Mouse (Mus musculus) lung, adult 18-20 months (tissue): ENCODE measurements around the gene Lbhd2.

Experiments used
- DNase-seq, 2 experiments: peaks; one replicate each; pipeline ENCODE4 v3.0.0; 2022; ENCODE audit warnings: mixed read lengths in 2 of 2

The Lbhd2 gene

DNA sequence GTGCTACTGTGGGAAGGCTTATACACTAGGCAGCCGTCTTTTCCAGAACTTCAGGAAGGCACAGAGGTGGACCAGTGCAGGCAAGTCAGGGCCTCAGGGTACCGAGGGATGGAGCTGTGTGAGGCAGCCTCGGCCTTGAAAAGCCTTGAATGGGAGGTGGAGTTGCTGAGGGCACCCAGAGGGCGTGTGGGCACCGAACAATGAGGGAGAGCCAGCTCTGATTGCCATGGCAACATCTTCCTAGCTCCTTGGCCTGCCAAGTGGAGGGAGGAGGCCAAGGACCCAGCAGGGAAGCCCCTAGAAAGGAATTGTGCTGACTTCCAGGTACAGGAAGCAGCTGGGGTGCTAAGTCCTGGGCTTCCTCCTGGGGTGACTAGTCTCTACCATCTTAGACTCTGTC lies 3.0 kb downstream of the Lbhd2 start:
- DNase-seq: no peak

GRCm38 (mm10) chr12:111411631-111412355 lies 5.2 kb downstream of the Lbhd2 start:
- no peak for DNase-seq

DNA sequence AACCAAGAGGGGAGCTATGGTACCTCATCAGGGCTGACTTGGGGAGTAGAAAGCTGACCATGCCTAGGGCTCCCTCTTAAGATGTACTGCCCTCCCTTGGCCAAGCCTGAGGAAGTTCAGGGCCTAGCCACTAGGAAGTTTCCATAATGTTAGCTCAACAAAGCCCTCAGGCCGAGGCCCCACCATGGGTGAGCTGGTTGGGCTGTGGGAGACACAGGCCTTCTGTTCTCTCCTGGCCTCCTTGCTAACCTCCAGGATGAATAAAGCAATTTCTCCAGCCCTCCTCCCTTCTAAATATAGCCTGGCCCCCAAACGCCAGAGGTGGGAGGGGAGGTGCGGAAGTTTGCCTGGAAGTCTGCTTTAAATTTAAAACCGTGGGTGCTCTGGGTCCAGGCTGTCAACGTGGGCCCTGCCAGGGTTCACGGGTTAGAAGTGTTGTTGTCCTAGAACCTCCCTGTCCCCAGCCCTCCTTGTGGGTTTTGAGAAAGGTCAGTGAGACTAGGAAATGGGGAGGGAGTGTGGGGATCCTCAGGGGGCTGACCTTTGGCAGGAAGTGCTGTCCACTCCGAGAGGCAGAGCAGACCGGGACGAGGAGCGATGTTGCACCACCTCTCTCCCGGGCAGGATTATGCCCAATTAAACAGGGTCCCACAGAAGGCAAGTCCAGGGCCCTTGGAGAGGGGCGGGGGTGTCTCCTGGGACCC lies 6.1 kb downstream of the Lbhd2 start:
- DNase-seq: peak in 1 of 2 experiments; percentile 28

GRCm38 (mm10) chr12:111413300-111413699 lies 6.7 kb downstream of the Lbhd2 start:
- peak; percentile 88 to 92 for DNase-seq

- peak in 1 of 2 experiments; percentile 39 for DNase-seq
Observed at GRCm38 (mm10) chr12:111416921-111417779, 10.5 kb downstream of the Lbhd2 start, which contains the start of gene Exoc3l4. Gene Exoc3l4 (plus strand): TSS chr12:111417017.

GRCm38 (mm10) chr12:111419918-111420317 lies 13.3 kb downstream of the Lbhd2 start:
- no peak for DNase-seq

DNA sequence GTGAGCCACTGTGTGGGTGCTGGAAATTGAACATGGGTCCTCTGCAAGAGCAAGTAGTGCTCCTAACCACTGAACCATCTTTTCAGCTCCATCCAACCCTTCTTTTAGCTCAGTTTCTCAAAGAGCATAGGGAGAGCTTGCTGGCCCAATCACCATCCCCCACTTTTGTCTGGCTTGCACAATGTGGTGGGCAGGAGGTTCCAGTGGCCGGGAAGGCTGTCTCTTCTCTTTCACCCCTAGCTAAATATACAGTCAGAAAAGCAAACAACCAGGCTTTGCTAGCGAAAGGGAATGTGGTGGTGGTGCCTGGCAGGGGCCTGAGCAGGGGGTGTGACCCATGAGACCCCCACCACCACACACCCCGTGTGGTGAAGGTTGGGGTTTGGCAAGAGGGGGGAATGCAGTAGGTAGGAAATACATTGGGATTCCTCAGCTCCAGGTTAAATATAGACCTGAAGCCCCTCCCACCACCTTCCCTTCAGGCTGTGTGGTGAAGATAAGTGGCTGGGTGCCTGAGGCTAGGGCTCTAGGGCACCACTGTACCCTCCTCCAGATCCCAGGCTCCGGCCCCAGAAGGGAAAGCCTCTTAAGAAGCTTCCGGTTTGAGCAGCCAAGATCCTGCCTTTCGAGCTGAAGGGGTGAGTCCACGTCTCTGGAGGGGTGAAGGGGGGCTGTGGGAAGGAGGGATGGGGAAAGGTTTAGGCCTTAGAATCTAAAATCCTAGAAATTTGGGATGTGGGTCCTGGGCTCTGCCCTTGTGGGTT lies 14.5 kb downstream of the Lbhd2 start:
- no peak for DNase-seq

DNA sequence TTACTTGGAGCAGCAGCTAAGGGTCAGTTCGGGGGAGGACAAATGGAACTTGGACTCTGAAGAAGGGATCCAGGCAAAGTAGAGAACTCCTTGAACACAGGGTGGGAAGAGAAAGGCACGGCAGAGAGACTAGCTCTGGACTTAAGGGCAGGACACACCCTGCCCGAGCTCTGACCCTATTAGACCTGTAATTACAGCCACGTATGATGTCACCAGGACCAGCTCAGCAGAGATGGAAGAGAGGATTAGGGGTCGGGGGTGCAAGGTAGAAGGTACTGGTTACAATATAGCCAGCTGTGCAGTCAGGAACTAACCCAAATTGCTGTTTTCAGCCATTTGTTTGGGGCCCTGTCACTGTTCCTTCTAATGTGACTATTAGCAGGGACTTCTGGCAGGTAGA lies 16.2 kb downstream of the Lbhd2 start:
- DNase-seq: no peak

- no peak for DNase-seq
Observed at GRCm38 (mm10) chr12:111423570-111424129, 17.0 kb downstream of the Lbhd2 start.

DNA sequence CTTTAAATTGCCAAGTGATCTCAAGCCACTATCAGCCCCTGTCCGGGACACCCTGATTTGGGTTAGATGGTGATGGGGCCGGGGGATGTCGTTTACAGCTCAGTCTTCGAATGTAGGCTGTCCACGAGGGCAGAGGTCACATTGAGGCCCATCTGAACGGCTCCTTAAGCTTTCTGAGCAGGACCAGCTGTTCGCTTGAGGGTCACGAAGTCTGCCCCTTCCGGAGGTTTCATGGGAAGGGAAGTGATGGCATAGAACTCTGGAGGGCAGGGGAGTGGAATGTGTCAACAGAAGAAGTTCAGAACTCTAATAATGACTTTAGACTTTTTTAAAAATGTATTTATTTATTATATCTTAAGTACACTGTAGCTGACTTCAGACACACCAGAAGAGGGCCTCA lies 17.9 kb downstream of the Lbhd2 start:
- no peak for DNase-seq

GRCm38 (mm10) chr12:111425258-111425657 lies 18.6 kb downstream of the Lbhd2 start:
- peak; percentile 80 to 85 for DNase-seq

DNA sequence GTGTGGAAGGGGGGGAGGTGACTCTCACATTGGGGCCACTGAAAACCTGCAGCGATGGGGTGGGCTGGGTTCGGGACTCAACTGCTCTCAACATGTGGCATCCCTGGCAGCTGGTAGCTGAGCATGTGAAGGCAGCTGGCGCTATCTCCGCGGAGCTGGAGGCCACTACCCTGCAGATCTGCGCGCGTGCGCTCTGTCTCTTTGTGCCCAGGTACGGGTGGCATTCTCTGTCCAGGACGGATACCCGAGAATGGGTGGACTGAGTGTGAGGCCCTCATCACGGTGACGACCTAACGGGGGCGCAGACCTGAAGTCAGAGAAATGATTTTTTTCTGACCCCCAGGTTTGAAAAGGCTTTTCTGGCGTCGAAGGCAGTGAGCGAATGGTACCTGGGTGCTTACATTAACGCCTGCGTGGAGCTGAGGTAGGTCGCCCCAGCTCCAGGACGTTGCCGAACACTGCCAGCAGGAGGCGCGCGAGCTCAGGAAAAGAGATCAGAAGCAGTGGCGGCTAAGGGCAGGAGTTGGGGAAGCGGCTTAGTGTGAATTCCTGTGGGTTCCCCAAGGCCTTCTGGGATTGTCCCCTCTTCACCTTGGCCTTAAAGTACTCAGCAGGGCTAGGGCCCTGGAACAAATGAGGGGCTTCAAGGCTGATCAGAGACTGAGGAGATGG lies 19.3 kb downstream of the Lbhd2 start:
- DNase-seq: peak; percentile 89 to 92

DNA sequence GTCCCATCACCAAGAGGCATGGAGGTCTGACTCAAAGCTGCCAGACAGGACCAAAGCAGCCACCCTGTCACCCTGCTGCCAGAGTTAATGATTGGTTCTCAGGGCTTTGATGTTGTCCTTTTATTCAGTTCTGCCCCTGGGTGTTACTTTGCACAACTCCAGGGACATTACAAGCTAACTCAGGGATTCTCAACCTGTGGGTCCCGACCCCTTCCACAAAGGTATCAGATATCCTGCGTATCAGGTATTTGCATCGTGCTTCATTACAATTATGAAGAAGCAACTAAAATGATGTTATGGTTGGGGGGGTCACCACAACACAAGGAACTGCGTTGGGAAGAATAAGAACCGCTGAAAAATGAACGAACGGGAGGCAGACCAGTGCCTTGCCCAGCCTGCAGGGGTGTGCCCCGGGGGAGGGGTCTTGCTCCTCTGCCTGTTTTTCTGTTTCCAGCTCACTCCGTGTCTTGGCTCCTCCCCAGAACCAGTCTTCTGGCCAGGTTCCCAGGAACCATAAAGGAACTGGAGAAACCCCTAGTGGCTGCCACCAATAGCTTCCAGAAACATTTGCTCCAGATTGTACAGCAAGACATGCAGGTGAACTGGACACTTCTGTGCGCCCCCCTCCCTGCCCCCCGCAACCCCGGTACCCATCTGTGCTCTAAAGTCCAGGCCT lies 21.0 kb downstream of the Lbhd2 start:
- DNase-seq: no peak

GRCm38 (mm10) chr12:111428364-111428763 lies 21.8 kb downstream of the Lbhd2 start:
- DNase-seq: no peak

GRCm38 (mm10) chr12:111428961-111429911 lies 22.6 kb downstream of the Lbhd2 start:
- no peak for DNase-seq

DNA sequence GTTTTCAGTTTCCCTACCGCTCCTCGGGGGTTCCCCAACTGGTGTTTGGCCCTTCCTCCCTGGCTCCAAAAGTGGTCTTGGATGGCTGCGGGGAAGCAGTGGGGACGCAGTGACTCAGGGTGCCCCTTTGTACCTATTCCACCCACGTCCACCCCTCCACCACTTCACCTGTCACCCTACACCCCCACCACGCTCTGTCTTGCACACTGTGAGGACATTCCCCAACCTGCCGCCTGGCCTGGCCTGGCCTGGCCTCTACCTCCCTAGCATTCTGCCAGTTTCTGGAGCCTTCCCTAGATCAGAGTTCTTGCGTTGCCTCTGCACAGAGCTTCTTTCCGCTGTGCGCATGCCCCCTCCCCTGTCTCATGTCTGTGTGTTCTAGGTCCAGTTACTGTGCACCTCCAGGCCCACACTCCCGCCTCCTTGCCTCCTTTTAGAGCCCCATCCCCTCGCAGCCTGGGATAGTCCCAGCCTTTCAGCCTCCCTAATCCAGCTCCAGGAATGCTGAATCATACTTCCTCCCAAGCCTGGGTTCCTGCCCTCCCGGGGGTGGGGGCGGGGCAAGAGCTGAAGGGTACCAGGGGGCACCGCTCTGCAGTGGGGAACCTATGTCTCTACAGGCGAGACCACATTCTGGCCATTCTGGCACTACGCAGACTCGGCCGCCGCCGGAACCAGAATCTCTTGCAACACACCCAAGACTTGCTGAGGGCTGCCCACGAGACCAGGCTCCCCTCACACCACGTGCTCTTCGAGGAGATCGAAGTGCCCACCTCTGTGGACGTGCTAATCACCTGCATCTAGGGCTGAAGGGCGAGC lies 23.6 kb downstream of the Lbhd2 start:
- DNase-seq: peak in 1 of 2 experiments; percentile 63

DNA sequence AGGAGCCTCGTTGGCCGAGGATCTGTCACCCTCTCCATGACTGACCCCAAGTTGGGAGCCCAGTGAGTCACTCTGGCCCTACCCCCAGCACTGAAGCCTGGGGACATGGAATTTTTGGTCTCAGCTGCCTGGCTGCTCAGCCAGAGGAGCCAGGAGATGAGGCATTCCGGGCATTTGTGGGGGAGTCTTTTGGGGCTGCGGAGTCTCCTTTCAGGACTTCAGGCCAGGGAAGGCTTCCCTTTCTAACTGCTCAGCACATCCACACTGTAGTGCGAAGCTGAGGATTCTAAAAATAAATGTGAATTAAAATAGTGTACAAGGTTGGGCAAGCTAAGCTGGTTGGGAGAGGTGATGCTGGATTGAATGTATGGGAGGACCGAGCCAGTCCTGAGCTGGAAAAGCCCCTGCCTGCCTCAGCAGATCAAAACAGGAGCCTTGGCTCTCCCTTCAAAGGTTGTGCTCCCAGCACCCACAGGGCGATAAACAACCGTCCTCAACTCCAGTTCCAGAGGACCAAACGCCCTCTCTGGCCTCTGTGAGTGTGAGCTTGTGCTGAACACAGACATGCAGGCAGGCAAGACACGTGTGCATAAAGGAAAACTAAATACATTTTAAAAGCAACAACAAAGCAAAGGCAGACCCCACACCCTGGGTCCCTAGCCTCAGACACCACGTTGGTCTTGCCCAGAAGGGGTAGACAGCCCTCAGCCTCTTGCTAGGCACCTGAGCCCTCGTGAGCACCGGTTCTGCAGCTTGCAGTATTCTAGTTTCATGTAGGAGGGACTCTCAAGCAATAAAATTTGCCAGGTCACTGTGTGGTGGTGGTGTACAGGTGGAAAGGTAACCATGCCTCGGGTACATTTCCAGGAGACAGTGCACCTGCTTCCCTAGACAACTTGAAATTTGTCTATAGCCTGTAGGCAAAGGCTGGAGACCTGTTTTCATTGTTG lies 24.5 kb downstream of the Lbhd2 start:
- no peak for DNase-seq

DNA sequence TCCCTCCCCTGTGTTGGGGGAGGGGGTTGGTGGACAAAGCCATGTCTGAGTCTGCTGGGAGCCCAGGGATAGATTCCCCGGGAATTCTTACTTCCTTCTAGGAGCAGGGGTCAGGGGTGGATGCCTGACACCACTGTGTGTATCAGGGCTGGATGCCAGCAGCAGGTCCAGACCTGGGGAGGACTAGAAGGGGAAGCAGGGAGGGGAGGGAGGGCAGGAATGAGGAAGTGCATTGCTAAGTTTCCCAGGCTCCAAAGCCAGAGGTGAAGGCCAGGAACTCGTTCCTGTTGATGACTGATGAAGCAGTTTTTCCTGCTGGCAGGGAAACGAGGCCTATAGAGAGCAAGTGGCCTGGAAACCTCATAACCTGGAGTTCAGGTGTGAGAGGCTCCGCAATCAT lies 25.5 kb downstream of the Lbhd2 start:
- peak; percentile 55 to 66 for DNase-seq
